Mouse (Mus musculus): Measurements from ENCODE around the gene 4930438A08Rik. TPM values are rescaled to one million over a fixed set of nuclear protein-coding genes. Genes with fewer than 3 reads are reported as not detected.
"Not testable (repeated sequence)": the region's sequence is repeated elsewhere in the genome, so short reads cannot be mapped to it uniquely, and the experiment has no call there.

The 4930438A08Rik gene
- total RNA-seq, 2 experiments from 2014 or later: 12.5 to 23.6 TPM

- ATAC-seq (ENCODE audit: poor library complexity, severe bottlenecking): peak; percentile 72
Observed at GRCm38 (mm10) chr11:58275756-58276155, 1.2 kb downstream of the 4930438A08Rik start.

GRCm38 (mm10) chr11:58281970-58282496 is 7.4 kb downstream of the 4930438A08Rik start:
- 0 out of 2 replicates have a peak, but pooled peaks have one; percentile 12 for ATAC-seq (ENCODE audit: poor library complexity, severe bottlenecking)

DNA sequence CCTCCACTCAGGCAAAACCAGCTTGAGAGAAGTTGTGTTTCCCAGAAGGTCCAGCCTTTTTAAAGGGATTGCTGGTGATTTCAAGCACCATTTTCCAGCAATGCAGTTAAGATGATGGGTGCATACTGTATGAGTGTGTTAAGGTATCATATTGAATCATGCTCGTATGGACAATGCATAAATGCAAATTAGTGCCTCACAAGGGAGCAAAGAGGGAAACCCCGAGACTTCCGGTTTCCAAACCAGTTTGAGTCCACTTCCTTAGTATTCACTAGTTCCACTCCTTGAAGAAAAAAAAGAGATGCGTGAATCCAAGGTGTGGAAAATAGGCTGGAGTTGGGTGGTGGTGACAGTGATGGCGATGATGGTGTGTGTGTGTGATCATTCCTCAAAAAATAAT is 7.9 kb downstream of the 4930438A08Rik start:
- peak; percentile 51 for ATAC-seq (ENCODE audit: poor library complexity, severe bottlenecking)

DNA sequence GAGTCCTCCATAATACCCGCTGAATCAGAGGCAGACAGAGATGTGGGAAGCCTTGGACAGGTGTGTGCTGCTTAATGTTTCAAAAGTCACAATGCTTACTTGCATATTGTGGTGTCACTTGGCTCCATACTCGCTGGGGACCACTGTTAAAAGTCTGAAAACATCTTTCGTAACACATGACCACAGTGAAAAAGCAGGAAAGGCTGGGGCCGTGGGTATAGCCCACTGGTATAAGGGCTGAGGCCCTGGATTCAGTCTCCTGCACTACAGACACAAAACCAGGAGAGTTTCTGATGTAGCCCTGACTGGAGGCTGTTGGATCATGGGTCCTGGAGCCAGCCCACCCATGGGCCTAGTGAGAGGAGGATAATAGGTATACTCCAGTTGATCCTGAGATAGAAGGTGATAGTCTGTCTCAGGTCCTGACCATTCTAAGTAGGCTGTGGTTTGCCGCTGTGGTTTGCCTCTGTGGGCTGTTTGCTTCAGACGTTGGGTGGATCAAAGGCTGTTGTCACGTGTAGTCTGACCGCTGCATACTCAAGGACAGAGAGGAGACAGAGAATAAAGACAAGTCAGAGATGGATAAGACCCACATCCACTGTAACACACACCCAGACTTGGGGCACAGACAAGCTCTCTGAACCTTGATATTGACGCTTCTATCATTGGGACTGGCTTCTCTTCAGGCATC is 15.5 kb downstream of the 4930438A08Rik start:
- ATAC-seq (ENCODE audit: poor library complexity, severe bottlenecking): peak; percentile 74

GRCm38 (mm10) chr11:58290812-58291211 is 16.2 kb downstream of the 4930438A08Rik start:
- ATAC-seq (ENCODE audit: poor library complexity, severe bottlenecking): no peak

- ATAC-seq (ENCODE audit: poor library complexity, severe bottlenecking): no peak
Observed at GRCm38 (mm10) chr11:58292791-58293190, 18.2 kb downstream of the 4930438A08Rik start.

DNA sequence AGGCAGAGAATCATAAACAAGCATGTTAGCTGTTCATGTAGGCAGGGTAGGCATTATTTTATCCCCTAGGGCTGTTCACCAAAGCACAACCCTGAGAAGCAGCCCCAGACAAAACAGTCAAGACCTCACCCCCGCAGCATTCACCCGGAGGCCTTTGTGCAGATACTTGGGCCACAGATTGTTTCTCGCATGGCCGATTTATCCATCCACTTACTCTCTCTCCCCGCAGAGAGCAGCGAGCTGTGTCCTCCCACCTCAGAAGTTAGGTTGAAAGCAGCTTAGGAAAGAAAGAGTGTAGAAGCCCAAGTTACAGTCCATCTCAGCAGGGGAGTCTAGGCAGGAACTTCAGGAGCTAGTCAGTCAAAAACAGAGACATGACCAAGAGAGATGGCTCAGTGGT is 22.8 kb downstream of the 4930438A08Rik start:
- ATAC-seq (ENCODE audit: poor library complexity, severe bottlenecking): no peak

DNA sequence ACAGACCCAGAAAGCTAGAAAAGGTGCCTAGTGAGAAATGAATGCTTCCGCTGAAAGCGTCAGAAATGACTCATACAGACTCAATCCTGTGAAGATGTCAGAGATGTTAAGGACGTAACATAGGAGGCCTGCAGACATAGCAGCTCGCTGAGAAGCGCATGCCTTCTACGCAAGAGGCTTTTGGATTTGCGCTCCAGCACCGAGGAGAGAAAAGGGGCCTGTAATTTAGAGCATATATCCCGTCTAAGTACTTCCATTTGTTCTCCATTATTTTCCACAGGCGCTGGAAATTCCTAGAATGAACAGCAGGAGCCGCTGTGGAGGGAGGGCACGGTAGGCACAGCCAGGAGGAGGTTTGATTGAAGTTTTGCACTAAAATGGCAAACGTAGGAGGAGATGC is 26.5 kb downstream of the 4930438A08Rik start:
- peak; percentile 35 for ATAC-seq (ENCODE audit: poor library complexity, severe bottlenecking)

GRCm38 (mm10) chr11:58301837-58302754 is 27.5 kb downstream of the 4930438A08Rik start:
- ATAC-seq (ENCODE audit: poor library complexity, severe bottlenecking): peak; percentile 83

GRCm38 (mm10) chr11:58302774-58303445 is 28.3 kb downstream of the 4930438A08Rik start:
- peak; percentile 20 for ATAC-seq (ENCODE audit: poor library complexity, severe bottlenecking)

GRCm38 (mm10) chr11:58303594-58303993 is 29.0 kb downstream of the 4930438A08Rik start:
- ATAC-seq (ENCODE audit: poor library complexity, severe bottlenecking): no peak

- not testable (repeated sequence) for ATAC-seq (ENCODE audit: poor library complexity, severe bottlenecking)
Observed at GRCm38 (mm10) chr11:58305299-58305698, 30.7 kb downstream of the 4930438A08Rik start.

GRCm38 (mm10) chr11:58306860-58307308 is 32.3 kb downstream of the 4930438A08Rik start, which contains the start of gene Zfp692:
TSS of gene Zfp692 (plus strand) at chr11:58307069.
- ATAC-seq (ENCODE audit: poor library complexity, severe bottlenecking): peak; percentile 66

- ATAC-seq (ENCODE audit: poor library complexity, severe bottlenecking): peak; percentile 39
Observed at GRCm38 (mm10) chr11:58307411-58308080, 32.9 kb downstream of the 4930438A08Rik start.

DNA sequence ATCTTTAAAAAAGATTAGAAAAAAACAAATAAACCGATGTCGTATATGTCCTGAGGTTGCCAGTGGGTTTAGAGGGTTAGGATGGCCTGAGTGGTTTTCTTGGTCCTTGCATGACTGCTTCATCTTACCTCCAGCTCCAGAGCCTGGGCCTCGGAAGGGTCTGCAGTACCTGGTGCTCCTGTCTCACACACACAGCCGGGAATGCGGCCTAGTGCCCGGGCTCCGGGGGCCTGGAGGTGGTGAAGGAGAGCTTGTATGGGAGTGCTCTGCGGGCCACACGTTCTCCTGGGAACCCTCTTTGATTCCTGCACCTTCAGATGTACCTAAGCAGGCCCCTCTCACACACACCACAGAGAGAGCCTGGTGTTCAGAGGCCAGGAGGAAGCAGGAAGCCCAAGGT is 34.1 kb downstream of the 4930438A08Rik start:
- ATAC-seq (ENCODE audit: poor library complexity, severe bottlenecking): no peak

DNA sequence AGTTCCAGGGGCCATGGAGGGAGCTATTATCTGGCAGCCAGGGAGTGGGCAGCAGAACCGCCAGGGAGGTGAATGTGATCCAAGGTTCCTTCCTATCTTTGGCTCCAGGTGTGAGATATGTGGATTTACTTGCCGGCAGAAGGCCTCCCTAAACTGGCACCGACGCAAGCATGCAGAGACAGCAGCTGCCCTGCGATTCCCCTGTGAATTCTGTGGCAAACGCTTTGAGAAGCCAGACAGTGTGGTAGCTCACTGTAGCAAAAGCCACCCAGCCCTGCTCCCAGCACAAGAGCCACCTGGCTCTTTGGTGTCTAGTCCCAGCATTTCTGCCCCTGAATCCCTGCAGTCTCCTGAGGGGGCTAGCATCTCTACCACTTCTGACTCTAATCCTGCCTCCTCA is 39.5 kb downstream of the 4930438A08Rik start:
- no peak for ATAC-seq (ENCODE audit: poor library complexity, severe bottlenecking)

- ATAC-seq (ENCODE audit: poor library complexity, severe bottlenecking): no peak
Observed at GRCm38 (mm10) chr11:58315536-58316168, 41.1 kb downstream of the 4930438A08Rik start.

GRCm38 (mm10) chr11:58316344-58316743 is 41.7 kb downstream of the 4930438A08Rik start:
- no peak for ATAC-seq (ENCODE audit: poor library complexity, severe bottlenecking)

DNA sequence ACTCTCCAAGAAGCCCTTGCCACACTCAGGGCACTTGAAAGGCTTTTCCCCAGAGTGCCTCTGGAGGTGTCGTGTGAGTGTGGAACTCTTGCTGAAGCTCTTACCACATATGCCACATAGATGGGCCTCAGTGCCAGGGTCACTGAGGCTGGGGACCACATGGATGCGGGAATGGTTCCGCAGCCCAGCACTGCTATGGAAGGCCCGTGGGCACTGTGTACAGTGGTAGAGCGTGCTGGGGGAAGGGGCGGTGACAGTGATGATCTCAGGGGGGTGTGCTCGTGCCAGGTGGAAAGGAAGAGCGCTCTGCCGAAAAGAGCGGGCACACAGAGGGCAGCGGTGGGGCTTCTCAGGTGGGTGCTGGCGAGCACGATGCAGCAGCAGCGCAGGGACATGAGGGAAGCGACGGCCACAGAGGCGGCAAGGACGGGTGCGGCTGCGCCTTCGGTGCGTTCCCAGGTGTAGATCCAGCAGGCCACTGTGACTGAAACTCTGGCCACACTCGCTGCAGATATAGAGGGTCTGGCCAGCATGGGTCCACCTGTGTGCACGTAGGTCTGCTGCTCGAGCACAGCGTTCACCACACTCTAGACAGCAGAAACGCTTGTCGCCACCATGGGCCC is 42.3 kb downstream of the 4930438A08Rik start:
- ATAC-seq (ENCODE audit: poor library complexity, severe bottlenecking): no peak

All from megakaryocyte, adult 5-6 weeks (primary cell).